Mouse (Mus musculus) limb, embryonic 11.5 days (tissue): ENCODE data around the gene Mff. TPM values are rescaled to one million over a fixed set of nuclear protein-coding genes. Genes with fewer than 3 reads are reported as not detected.

Source experiments
- ATAC-seq: fragments of 200-750 bp; cut with Nextera tagmentation; 2 replicates; pipeline ENCODE4 v1.8.0; 2017; ENCODE audit warnings: low read depth; ENCODE audit not compliant: insufficient number of reproducible peaks, low FRiP score, low TSS enrichment
- DNase-seq: peaks from one replicate; pipeline ENCODE4 v3.0.0-alpha.2; 2015; ENCODE audit warnings: low spot score
- H3K27ac ChIP-seq: fragments of 300-500 bp; sonication (generic); replicated peaks from 2 replicates; pipeline ENCODE4 v1.5.1; 2014; ENCODE audit warnings: low read depth, mild to moderate bottlenecking, low read length
- H3K27me3 ChIP-seq: fragments of 300-500 bp; sonication (generic); 2 replicates; pipeline ENCODE4 v1.6.1; 2014; ENCODE audit warnings: mild to moderate bottlenecking, low read length, mixed read lengths; ENCODE audit not compliant: control insufficient read depth, insufficient read depth
- H3K36me3 ChIP-seq: fragments of 300-500 bp; sonication (generic); 2 replicates; pipeline ENCODE4 v1.6.1; 2014; ENCODE audit warnings: mild to moderate bottlenecking, low read length, moderate library complexity, mixed read lengths; ENCODE audit not compliant: control insufficient read depth, insufficient read depth
- H3K4me1 ChIP-seq: fragments of 300-500 bp; sonication (generic); 2 replicates; pipeline ENCODE4 v1.6.1; 2014; ENCODE audit warnings: low read length, mixed read lengths; ENCODE audit not compliant: control insufficient read depth, insufficient read depth
- H3K4me2 ChIP-seq: fragments of 300-500 bp; sonication (generic); 2 replicates; pipeline ENCODE4 v1.6.1; 2014; ENCODE audit warnings: low read depth, mild to moderate bottlenecking, moderate library complexity; ENCODE audit not compliant: severe bottlenecking
- H3K4me3 ChIP-seq: fragments of 300-500 bp; sonication (generic); 2 replicates; pipeline ENCODE4 v1.5.1; 2014; ENCODE audit warnings: low read depth, low read length
- H3K9ac ChIP-seq: fragments of 300-500 bp; sonication (generic); 2 replicates; pipeline ENCODE4 v1.6.1; 2014; ENCODE audit warnings: mild to moderate bottlenecking, low read length
- H3K9me3 ChIP-seq: fragments of 300-500 bp; sonication (generic); 2 replicates; pipeline ENCODE4 v1.6.1; 2016; ENCODE audit warnings: low read length; ENCODE audit not compliant: control insufficient read depth
- WGBS: fragments of 180-500 bp; shearing (Covaris S2); extraction: QIAGEN DNeasy Blood & Tissue Kit; methylation state at CpG from one replicate; pipeline ENCODE4 v1.1.7; 2014; 5-methylcytosine and 5-hydroxymethylcytosine counted together
- polyA plus RNA-seq: library from polyadenylated mRNA; unstranded; fragments of >200 nt; fragmentation: Nextera tagmentation; extraction: Ambion mirVana; gene quantifications from 2 replicates; pipeline ENCODE4 v1.2.1, GENCODE M21; 2014

Gene Mff
- polyA plus RNA-seq, 1 experiment from 2014 or later = 234 TPM

GRCm38 (mm10) chr1:82726482-82726881, 1.8 kb downstream of the Mff start:
- Histone ChIP-seq H3K4me2 (no peak overlapping the region), H3K4me1 (peaks cover 4% of the 10 kb centered on the region; the same call in 1 of the 2 replicates), H3K27me3 (no peaks in the 10 kb centered on the region), H3K9ac (no peak overlapping the region), H3K36me3 (no peaks in the 10 kb centered on the region; the same call in 1 of the 2 replicates), H3K4me3 (no peak overlapping the region), H3K27ac (no peak overlapping the region), H3K9me3 (no peaks in the 10 kb centered on the region)
- WGBS = 92% methylated on average over 5 of the region's 5 CpGs
- DNase-seq (no peak), ATAC-seq (no peak)

- H3K9me3 ChIP-seq = no peaks in the 10 kb centered on the region
- ATAC-seq (no peak), DNase-seq (no peak)
- no peak overlapping the region for H3K4me3 ChIP-seq
- no peaks in the 10 kb centered on the region for H3K4me1 ChIP-seq
- H3K27me3 ChIP-seq = no peaks in the 10 kb centered on the region
- peaks cover 9% of the 10 kb centered on the region for H3K36me3 ChIP-seq
- no peak overlapping the region for H3K27ac ChIP-seq
- H3K4me2 ChIP-seq = no peak overlapping the region
- no peak overlapping the region for H3K9ac ChIP-seq
- 87% methylated on average over 1 of the region's 1 CpGs for WGBS
These were observed 8.7 kb downstream of the Mff start for GRCm38 (mm10) chr1:82733357-82733756.

GRCm38 (mm10) chr1:82738066-82738465, 13.4 kb downstream of the Mff start:
- WGBS = 87% methylated on average over 1 of the region's 1 CpGs
- Histone ChIP-seq H3K4me1 (no peaks in the 10 kb centered on the region), H3K4me3 (no peak overlapping the region), H3K9ac (no peak overlapping the region), H3K4me2 (no peak overlapping the region), H3K9me3 (no peaks in the 10 kb centered on the region), H3K27ac (no peak overlapping the region), H3K27me3 (no peaks in the 10 kb centered on the region), H3K36me3 (peaks cover 2% of the 10 kb centered on the region; the same call in 1 of the 2 replicates)
- DNase-seq = no peak
- ATAC-seq = no peak

- Histone ChIP-seq H3K36me3 (no peaks in the 10 kb centered on the region; the same call in 1 of the 2 replicates), H3K4me1 (no peaks in the 10 kb centered on the region), H3K27ac (no peak overlapping the region), H3K4me3 (no peak overlapping the region), H3K27me3 (no peaks in the 10 kb centered on the region), H3K9ac (no peak overlapping the region), H3K9me3 (no peaks in the 10 kb centered on the region), H3K4me2 (no peak overlapping the region)
- ATAC-seq (no peak), DNase-seq (no peak)
- 90% methylated on average over 7 of the region's 7 CpGs for WGBS
These were observed 16.8 kb downstream of the Mff start for GRCm38 (mm10) chr1:82741539-82741938.

- DNase-seq (no peak), ATAC-seq (no peak)
- no peak overlapping the region for H3K4me3 ChIP-seq
- no peaks in the 10 kb centered on the region for H3K27me3 ChIP-seq
- no peak overlapping the region for H3K9ac ChIP-seq
- WGBS = 90% methylated on average over 3 of the region's 3 CpGs
- H3K36me3 ChIP-seq = no peaks in the 10 kb centered on the region; the same call in 1 of the 2 replicates
- H3K27ac ChIP-seq = no peak overlapping the region
- no peaks in the 10 kb centered on the region for H3K9me3 ChIP-seq
- no peaks in the 10 kb centered on the region for H3K4me1 ChIP-seq
- H3K4me2 ChIP-seq = no peak overlapping the region
These were observed 19.3 kb downstream of the Mff start for GRCm38 (mm10) chr1:82743962-82744361.

GRCm38 (mm10) chr1:82746408-82746807, 21.7 kb downstream of the Mff start:
- Histone ChIP-seq H3K4me3 (no peak overlapping the region), H3K9me3 (no peaks in the 10 kb centered on the region), H3K27me3 (no peaks in the 10 kb centered on the region), H3K27ac (no peak overlapping the region), H3K4me2 (no peak overlapping the region), H3K9ac (no peak overlapping the region), H3K36me3 (peaks cover 3% of the 10 kb centered on the region; the same call in 1 of the 2 replicates), H3K4me1 (no peaks in the 10 kb centered on the region)
- no peak for DNase-seq
- no peak for ATAC-seq
- WGBS = 62% methylated on average over 4 of the region's 4 CpGs

- ATAC-seq = no peak
- no peaks in the 10 kb centered on the region for H3K27me3 ChIP-seq
These were observed 23.2 kb downstream of the Mff start for GRCm38 (mm10) chr1:82747714-82748452.

GRCm38 (mm10) chr1:82759520-82759919, 34.8 kb downstream of the Mff start:
- ATAC-seq (no peak), DNase-seq (peak; percentile 34)
- Histone ChIP-seq H3K9me3 (no peaks in the 10 kb centered on the region), H3K4me3 (no peak overlapping the region), H3K9ac (no peak overlapping the region), H3K36me3 (peaks cover 7% of the 10 kb centered on the region; the same call in 1 of the 2 replicates), H3K27me3 (no peaks in the 10 kb centered on the region), H3K4me2 (no peak overlapping the region), H3K4me1 (no peaks in the 10 kb centered on the region), H3K27ac (no peak overlapping the region)
- 93% methylated on average over 1 of the region's 1 CpGs for WGBS

More at GRCm38 (mm10) chr1:82747714-82748452, 23.2 kb downstream of the Mff start:
- H3K9me3 ChIP-seq = no peaks in the 10 kb centered on the region
- WGBS = 93% methylated on average over 2 of the region's 2 CpGs
- no peaks in the 10 kb centered on the region for H3K4me1 ChIP-seq
- peaks cover 3% of the 10 kb centered on the region; the same call in 1 of the 2 replicates for H3K36me3 ChIP-seq
- no peak overlapping the region for H3K4me3 ChIP-seq
- no peak for DNase-seq
- H3K27ac ChIP-seq = no peak overlapping the region
- H3K9ac ChIP-seq = no peak overlapping the region
- H3K4me2 ChIP-seq = no peak overlapping the region
